Mouse (Mus musculus): ENCODE results near the gene Fbrsl1. TPM values are rescaled to one million over a fixed set of nuclear protein-coding genes. Genes with fewer than 3 reads are reported as not detected.
"Not testable (repeated sequence)": the region's sequence is repeated elsewhere in the genome, so short reads cannot be mapped to it uniquely, and the experiment has no call there.

Fbrsl1 gene
- polyA plus RNA-seq, 1 experiment from 2014 or later, result 9.6 TPM

- H3K9me3 ChIP-seq, result no peaks in the 10 kb centered on the region
- H3K27me3 ChIP-seq (replicated peaks), result no peaks in the 10 kb centered on the region
- H3K9ac ChIP-seq, result no peak overlapping the region
- H3K4me1 ChIP-seq (replicated peaks), result peaks cover 24% of the 10 kb centered on the region
- H3K4me2 ChIP-seq (replicated peaks), result no peak overlapping the region
- ATAC-seq, result no peak
- no peak overlapping the region for H3K4me3 ChIP-seq (replicated peaks)
- H3K36me3 ChIP-seq, result no peaks in the 10 kb centered on the region
- WGBS, result 81% methylated on average over 2 of the region's 2 CpGs
- H3K27ac ChIP-seq, result no peak overlapping the region
Observed at GRCm38 (mm10) chr5:110444509-110444908, 3.8 kb downstream of the Fbrsl1 start.

GRCm38 (mm10) chr5:110442966-110443590 is 5.2 kb downstream of the Fbrsl1 start:
- no peaks in the 10 kb centered on the region for H3K27me3 ChIP-seq (replicated peaks)
- no peak for ATAC-seq
- WGBS, result 84% methylated on average over 3 of the region's 3 CpGs
- no peak overlapping the region for H3K4me3 ChIP-seq (replicated peaks)
- no peaks in the 10 kb centered on the region for H3K36me3 ChIP-seq
- no peaks in the 10 kb centered on the region for H3K9me3 ChIP-seq
- peaks cover 34% of the 10 kb centered on the region for H3K4me1 ChIP-seq (replicated peaks)
- no peak overlapping the region for H3K27ac ChIP-seq
- H3K9ac ChIP-seq, result no peak overlapping the region
- no peak overlapping the region for H3K4me2 ChIP-seq (replicated peaks)

GRCm38 (mm10) chr5:110439565-110440310 is 8.6 kb downstream of the Fbrsl1 start:
- Histone ChIP-seq H3K36me3 (no peaks in the 10 kb centered on the region), H3K4me2 (replicated peaks) (no peak overlapping the region), H3K9me3 (no peaks in the 10 kb centered on the region), H3K9ac (no peak overlapping the region), H3K27ac (no peak overlapping the region), H3K27me3 (replicated peaks) (no peaks in the 10 kb centered on the region), H3K4me3 (replicated peaks) (no peak overlapping the region), H3K4me1 (replicated peaks) (peaks cover 19% of the 10 kb centered on the region; the same call in 1 of the 2 replicates)
- 83% methylated on average over 3 of the region's 3 CpGs for WGBS
- no peak for ATAC-seq

- Histone ChIP-seq H3K27me3 (replicated peaks) (no peaks in the 10 kb centered on the region), H3K36me3 (no peaks in the 10 kb centered on the region), H3K4me3 (replicated peaks) (no peak overlapping the region), H3K4me1 (replicated peaks) (peaks cover 19% of the 10 kb centered on the region; the same call in 1 of the 2 replicates), H3K27ac (no peak overlapping the region), H3K9me3 (no peaks in the 10 kb centered on the region), H3K4me2 (replicated peaks) (no peak overlapping the region), H3K9ac (0 out of 2 replicates have a peak overlapping the region, but pooled peaks have one; percentile 20)
- ATAC-seq, result no peak
- 65% methylated on average over 3 of the region's 3 CpGs for WGBS
Observed at GRCm38 (mm10) chr5:110438591-110438990, 9.7 kb downstream of the Fbrsl1 start.

DNA sequence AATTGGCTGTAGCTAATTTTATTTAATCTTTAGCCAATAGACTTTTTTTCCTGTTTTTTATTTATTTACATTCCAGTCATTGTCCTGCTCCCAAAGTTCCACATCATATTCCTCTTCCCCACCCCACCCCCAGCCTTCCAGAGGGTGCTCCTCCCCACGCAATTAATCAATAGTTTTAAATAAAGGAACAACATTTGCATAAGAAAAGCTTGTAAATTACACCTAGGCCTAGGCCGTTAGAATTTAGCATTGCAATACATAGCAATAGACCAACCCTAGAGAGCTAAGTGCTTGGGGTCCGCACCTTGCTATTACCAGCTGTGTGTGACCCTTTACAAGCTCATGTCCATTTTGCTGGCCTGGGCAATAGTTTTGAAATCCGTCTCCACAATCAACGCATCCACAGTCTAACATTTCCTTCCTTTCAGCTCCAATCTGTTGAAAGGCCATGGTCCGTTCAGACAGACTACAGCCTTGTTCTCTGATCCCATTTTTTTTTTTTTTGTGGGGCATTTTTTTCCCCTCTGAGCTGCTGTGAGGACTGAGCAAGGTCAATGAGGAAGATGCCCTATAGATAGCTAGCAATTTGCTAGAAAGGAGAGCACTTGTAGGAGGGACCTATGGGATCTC is 10.6 kb downstream of the Fbrsl1 start:
- no peak overlapping the region for H3K9ac ChIP-seq
- no peaks in the 10 kb centered on the region for H3K27me3 ChIP-seq (replicated peaks)
- no peak overlapping the region for H3K27ac ChIP-seq
- no peak overlapping the region for H3K4me3 ChIP-seq (replicated peaks)
- WGBS, result 57% methylated on average over 6 of the region's 6 CpGs
- ATAC-seq, result no peak
- H3K4me1 ChIP-seq (replicated peaks), result peaks cover 19% of the 10 kb centered on the region; the same call in 1 of the 2 replicates
- H3K4me2 ChIP-seq (replicated peaks), result no peak overlapping the region
- H3K36me3 ChIP-seq, result no peaks in the 10 kb centered on the region; the same call in 1 of the 2 replicates
- H3K9me3 ChIP-seq, result no peaks in the 10 kb centered on the region

DNA sequence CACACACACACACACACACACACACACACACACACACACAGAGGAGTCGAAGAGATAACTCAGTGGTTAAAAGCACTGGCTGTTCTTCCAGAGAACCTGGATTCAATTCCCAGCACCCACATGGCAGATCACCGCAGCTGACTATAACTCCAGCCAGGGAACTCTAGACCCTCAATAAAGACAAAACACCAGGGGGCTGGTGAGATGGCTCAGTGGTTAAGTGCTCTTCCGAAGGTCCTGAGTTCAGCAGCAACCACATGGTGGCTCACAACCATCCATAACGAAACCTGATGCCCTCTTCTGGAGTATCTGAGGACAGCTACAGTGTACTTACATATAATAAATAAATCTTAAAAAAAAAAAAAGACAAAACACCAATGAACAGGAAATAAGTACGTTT is 12.1 kb downstream of the Fbrsl1 start:
- not testable (repeated sequence) for H3K9me3 ChIP-seq; H3K27ac ChIP-seq; H3K4me3 ChIP-seq (replicated peaks); H3K4me2 ChIP-seq (replicated peaks); H3K27me3 ChIP-seq (replicated peaks); ATAC-seq; H3K9ac ChIP-seq
- peaks cover 19% of the 10 kb centered on the region; the same call in 1 of the 2 replicates for H3K4me1 ChIP-seq (replicated peaks)
- H3K36me3 ChIP-seq, result peaks cover 13% of the 10 kb centered on the region
- 59% methylated on average over 5 of the region's 5 CpGs for WGBS

GRCm38 (mm10) chr5:110434816-110435215 is 13.5 kb downstream of the Fbrsl1 start:
- Histone ChIP-seq H3K4me2 (replicated peaks) (no peak overlapping the region), H3K4me3 (replicated peaks) (no peak overlapping the region), H3K36me3 (peaks cover 17% of the 10 kb centered on the region), H3K9me3 (no peaks in the 10 kb centered on the region), H3K27me3 (replicated peaks) (no peaks in the 10 kb centered on the region), H3K4me1 (replicated peaks) (peaks cover 17% of the 10 kb centered on the region; the same call in 1 of the 2 replicates), H3K27ac (no peak overlapping the region), H3K9ac (no peak overlapping the region)
- ATAC-seq, result no peak

DNA sequence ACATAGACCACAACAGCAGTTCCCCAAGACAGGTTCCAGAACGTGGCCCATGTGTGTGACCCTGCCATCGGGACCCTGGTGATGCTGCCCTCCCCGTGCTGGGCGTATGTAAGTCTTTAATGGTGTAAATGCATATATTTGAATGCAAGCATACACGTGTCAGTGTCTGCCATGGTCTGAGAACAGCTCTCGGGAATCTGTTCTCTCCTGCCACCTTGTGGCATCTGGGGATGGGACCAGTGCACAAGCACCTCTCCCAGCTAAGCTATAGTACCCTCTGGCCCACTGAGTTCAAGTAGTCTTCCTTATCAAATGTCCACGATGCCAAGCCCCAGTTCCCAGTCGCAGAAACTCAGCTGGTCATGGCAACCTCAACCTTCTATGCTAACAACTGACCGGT is 19.3 kb downstream of the Fbrsl1 start:
- Histone ChIP-seq H3K27me3 (replicated peaks) (no peaks in the 10 kb centered on the region), H3K36me3 (peaks cover 17% of the 10 kb centered on the region), H3K9ac (no peak overlapping the region), H3K4me1 (replicated peaks) (no peaks in the 10 kb centered on the region), H3K4me2 (replicated peaks) (no peak overlapping the region), H3K27ac (no peak overlapping the region), H3K4me3 (replicated peaks) (no peak overlapping the region), H3K9me3 (no peaks in the 10 kb centered on the region)
- peak; percentile 90 for ATAC-seq
- 42% methylated on average over 9 of the region's 9 CpGs for WGBS

- H3K27me3 ChIP-seq (replicated peaks), result no peaks in the 10 kb centered on the region
- ATAC-seq, result no peak
- WGBS, result 91% methylated on average over 3 of the region's 3 CpGs
- no peak overlapping the region for H3K27ac ChIP-seq
- no peak overlapping the region for H3K4me2 ChIP-seq (replicated peaks)
- no peak overlapping the region for H3K9ac ChIP-seq
- H3K4me1 ChIP-seq (replicated peaks), result no peaks in the 10 kb centered on the region
- H3K36me3 ChIP-seq, result peaks cover 17% of the 10 kb centered on the region
- no peaks in the 10 kb centered on the region for H3K9me3 ChIP-seq
- no peak overlapping the region for H3K4me3 ChIP-seq (replicated peaks)
Observed at GRCm38 (mm10) chr5:110428290-110428689, 20.0 kb downstream of the Fbrsl1 start.

GRCm38 (mm10) chr5:110425187-110425586 is 23.1 kb downstream of the Fbrsl1 start:
- no peak for ATAC-seq
- Histone ChIP-seq H3K9ac (no peak overlapping the region), H3K9me3 (no peaks in the 10 kb centered on the region), H3K36me3 (no peaks in the 10 kb centered on the region), H3K27me3 (replicated peaks) (no peaks in the 10 kb centered on the region), H3K4me3 (replicated peaks) (no peak overlapping the region), H3K4me1 (replicated peaks) (no peaks in the 10 kb centered on the region), H3K4me2 (replicated peaks) (no peak overlapping the region), H3K27ac (no peak overlapping the region)
- WGBS, result 72% methylated on average over 4 of the region's 4 CpGs

DNA sequence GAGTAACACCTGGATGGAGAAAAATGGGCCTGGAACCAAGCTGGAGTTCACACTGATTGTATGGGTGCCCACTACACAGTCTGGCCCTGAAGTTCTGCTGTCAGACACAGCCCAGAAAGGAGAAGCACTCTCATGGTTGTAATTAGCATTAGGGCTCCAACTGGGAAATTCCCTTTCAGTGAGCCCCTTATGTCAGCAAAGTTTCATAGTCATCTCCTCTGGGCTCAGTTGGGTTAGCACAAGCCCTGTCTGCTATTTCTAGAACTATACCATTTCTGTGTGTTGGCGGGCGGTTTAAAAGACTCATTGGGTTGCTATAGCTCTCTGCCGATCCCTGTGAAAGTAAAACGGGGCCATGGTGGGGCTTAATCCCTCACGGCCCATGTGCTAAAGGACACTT is 24.1 kb downstream of the Fbrsl1 start:
- Histone ChIP-seq H3K36me3 (no peaks in the 10 kb centered on the region), H3K9me3 (no peaks in the 10 kb centered on the region), H3K4me1 (replicated peaks) (no peaks in the 10 kb centered on the region), H3K9ac (no peak overlapping the region), H3K4me3 (replicated peaks) (no peak overlapping the region), H3K4me2 (replicated peaks) (no peak overlapping the region), H3K27me3 (replicated peaks) (no peaks in the 10 kb centered on the region), H3K27ac (no peak overlapping the region)
- 91% methylated on average over 5 of the region's 5 CpGs for WGBS
- ATAC-seq, result no peak

- H3K36me3 ChIP-seq, result no peaks in the 10 kb centered on the region
- H3K9ac ChIP-seq, result no peak overlapping the region
- H3K4me3 ChIP-seq (replicated peaks), result no peak overlapping the region
- ATAC-seq, result no peak
- no peak overlapping the region for H3K27ac ChIP-seq
- H3K9me3 ChIP-seq, result no peaks in the 10 kb centered on the region
- 93% methylated on average over 6 of the region's 6 CpGs for WGBS
- H3K27me3 ChIP-seq (replicated peaks), result no peaks in the 10 kb centered on the region
- 0 out of 2 replicates have a peak, but pooled peaks cover 2% of the 10 kb centered on the region for H3K4me1 ChIP-seq (replicated peaks)
- H3K4me2 ChIP-seq (replicated peaks), result no peak overlapping the region
Observed at GRCm38 (mm10) chr5:110421393-110421792, 26.9 kb downstream of the Fbrsl1 start.

All from intestine, embryonic 15.5 days (tissue).